Mouse (Mus musculus) small intestine, adult 2 months (tissue): ENCODE results near the gene Lenep.

Experiments
- CTCF ChIP-seq: fragments of 200-500 bp; IDR thresholded peaks from 2 replicates; pipeline ENCODE4 v1.5.1; 2012; ENCODE audit warnings: low read depth, mild to moderate bottlenecking, control low read depth, inconsistent platforms, low read length, moderate library complexity, mixed read lengths; ENCODE audit not compliant: insufficient replicate concordance, insufficient read length; ENCODE audit errors: extremely low read depth
- POLR2A ChIP-seq: fragments of 200-500 bp; IDR thresholded peaks from 2 replicates; pipeline ENCODE4 v1.6.1; 2012; ENCODE audit warnings: low read depth, mild to moderate bottlenecking, control low read depth, inconsistent platforms, low read length, moderate library complexity

DNA sequence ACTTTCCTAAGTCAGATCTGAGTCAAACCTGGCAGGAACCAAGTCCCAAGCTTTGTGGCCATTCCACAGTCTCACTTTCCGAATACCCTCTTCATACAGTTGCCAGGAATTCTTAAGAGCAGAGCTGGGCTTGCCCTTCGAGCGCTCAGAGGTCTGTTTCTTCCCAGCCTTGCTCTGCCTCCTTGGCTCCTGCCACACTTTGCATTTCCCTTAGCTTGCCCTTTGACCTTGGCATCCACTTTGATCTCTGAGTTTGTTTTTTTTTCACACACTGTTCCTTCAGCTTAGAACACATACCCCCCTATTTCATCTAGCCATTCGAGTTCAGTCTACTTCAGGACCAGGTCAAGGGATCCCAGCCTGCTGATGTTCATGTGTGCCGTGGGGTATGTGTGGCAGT, 51.3 kb downstream of the Lenep start:
- TF ChIP-seq CTCF: no peak
- TF ChIP-seq POLR2A: no peak
